Mouse (Mus musculus): Measurements from ENCODE around the gene Cbx2.

GRCm38 (mm10) chr11:118992781-118993180 lies 30.0 kb upstream of the Cbx2 start:
- TF ChIP-seq E2F4 (IDR thresholded peaks at IDR 0.05; ENCODE audit: insufficient read depth) = no peak
- TF ChIP-seq POLR2A (IDR thresholded peaks at IDR 0.05; ENCODE audit: insufficient read length, low read depth) = no peak
- no peak for TF ChIP-seq TCF12 (IDR thresholded peaks at IDR 0.05; ENCODE audit: insufficient read depth, poor library complexity, severe bottlenecking)
- no peak for TF ChIP-seq MYOG (IDR thresholded peaks at IDR 0.05; ENCODE audit: control insufficient read depth in 1 of 3, insufficient read depth in 1 of 3, insufficient read length in 2 of 3, low read depth in 2 of 3)
